Mouse (Mus musculus) cortical plate, adult 2 months (tissue): ENCODE data around the gene Sipa1l2.

Experiments used
- CTCF ChIP-seq: fragments of 200-500 bp; IDR thresholded peaks from 2 replicates; pipeline ENCODE4 v1.5.1; 2011; ENCODE audit warnings: mild to moderate bottlenecking, control low read depth, low read length; ENCODE audit not compliant: insufficient read depth; ENCODE audit errors: extremely low read depth
- POLR2A ChIP-seq: fragments of 200-500 bp; IDR thresholded peaks from 2 replicates; pipeline ENCODE4 v1.6.1; 2011; ENCODE audit warnings: mild to moderate bottlenecking, low read length, control low read depth; ENCODE audit not compliant: insufficient read depth; ENCODE audit errors: extremely low read depth

DNA sequence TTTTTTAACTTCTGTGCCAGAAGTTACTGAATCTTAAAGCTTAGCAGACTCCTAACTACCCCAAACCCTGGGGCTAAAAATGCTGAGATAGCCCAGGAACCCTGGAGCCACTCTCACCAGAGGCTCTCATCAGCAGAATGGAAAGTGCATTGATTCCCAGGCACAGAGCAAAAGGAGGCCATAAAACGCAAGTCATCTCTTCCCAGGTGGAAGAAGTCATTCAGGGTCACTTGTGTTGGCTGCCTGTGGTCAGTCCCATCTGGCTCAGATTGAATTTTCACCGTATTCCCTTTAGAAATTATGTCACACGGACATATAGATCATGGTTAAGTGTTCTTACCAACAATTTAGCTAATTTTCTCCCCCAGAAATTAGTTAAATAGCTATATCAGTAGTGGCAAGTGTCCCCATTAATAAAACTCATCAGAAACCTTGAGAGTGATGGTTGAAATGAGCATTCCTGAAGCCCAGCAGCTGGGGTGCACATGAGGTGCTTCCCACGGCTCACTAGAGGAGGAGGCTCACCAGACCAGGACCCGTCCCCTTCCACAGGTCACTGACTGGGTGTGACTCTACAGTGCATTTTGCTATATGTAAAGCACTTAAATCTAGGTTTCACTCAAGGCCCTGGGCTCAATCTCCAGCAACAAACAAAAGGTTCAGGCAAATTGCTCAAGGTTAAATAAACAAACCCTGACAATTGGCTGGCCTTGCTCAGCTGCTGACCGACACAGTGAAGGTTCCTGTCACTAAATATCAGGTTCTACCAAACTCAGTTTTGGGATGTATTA, 53.3 kb downstream of the Sipa1l2 start:
- TF ChIP-seq CTCF (no peak), POLR2A (no peak)
